ENCODE assay signal across 1 mouse cellular context in the genomic region with DNA sequence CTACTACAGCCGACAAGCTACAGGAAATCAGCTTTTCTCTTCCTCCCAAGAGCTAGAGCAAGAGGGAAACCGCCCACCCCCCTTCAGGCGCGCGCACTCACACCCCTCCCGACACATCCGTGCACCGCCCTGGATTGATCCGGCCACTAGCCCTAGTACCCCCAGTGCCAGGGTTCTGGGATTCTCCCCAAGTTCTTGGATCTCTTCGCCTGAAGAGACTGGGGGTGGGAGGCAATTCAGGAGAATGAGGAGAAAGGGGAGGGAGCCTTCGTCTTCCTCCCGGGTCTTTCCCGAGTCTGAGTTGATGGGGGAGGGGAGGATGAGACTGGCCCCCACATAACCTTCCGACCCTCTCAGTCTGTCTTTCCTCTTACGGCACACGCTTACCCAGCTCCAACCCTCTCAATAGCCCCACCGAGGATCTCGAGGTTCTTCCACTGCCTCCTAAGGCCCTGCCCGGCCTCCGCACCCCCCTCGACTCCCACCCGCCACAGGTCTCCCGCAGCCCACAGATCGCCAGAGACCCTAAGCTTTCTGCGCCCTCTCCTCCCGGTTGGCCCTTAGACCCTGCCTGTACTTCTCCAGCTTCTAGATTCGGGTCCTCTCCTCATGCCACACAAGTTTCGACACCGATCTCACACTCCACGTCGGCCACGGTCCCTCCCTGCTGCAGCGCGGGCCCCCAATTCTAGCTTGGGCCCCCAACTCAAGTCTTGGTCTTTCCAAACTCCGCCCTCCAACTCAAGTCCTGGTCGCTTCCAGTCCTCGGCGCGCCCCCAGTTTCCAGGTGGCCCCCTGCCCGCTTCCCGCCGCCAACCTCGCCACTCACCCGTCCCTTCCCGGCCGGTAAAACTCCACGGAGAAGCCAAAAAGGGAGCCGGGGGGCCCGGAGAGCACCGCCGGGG.
TF ChIP-seq lines count a peak whose summit lies in the region.

No protein-coding gene starts in this region.

TF ChIP-seq in MEL, 35 proteins besides CTCF, POLR2A, EP300 and RAD21 (continued from another document):
- TF ChIP-seq SMC3 (IDR thresholded peaks at IDR 0.05; ENCODE audit: low read depth, low read length) (no peak), ZNF384 (IDR thresholded peaks at IDR 0.05; ENCODE audit: low read depth, low read length) (no peak), MAX (IDR thresholded peaks at IDR 0.05; ENCODE audit: low read length) (no peak), BHLHE40 (IDR thresholded peaks at IDR 0.05; ENCODE audit: borderline replicate concordance, low read depth, low read length) (no peak), HCFC1 (IDR thresholded peaks at IDR 0.05; ENCODE audit: low read depth, low read length) (0 out of 2 replicates have a peak, but pooled peaks have one; percentile 24), GABPA (IDR thresholded peaks at IDR 0.05; ENCODE audit: low read depth, low read length) (no peak), MAFK (IDR thresholded peaks at IDR 0.05; ENCODE audit: borderline replicate concordance, low read depth, low read length) (no peak)
